23 mouse cellular contexts compared by ENCODE assay signal in genomic region chr13:81790160-81790559, GRCm38 (mm10).
"Had no signal": no experiment of that assay in that cellular context is flagged by ENCODE, and none has a peak within 500 bp of the region (broad histone marks: within the 10 kb centered on the region; RNA-seq: fewer than 3 reads in every experiment).

No protein-coding gene starts in this region.

- H3K27ac ChIP-seq: limb, embryonic 10.5 days; limb, embryonic 12.5 days; limb, embryonic 13.5 days; limb, embryonic 15.5 days; liver, embryonic 12.5 days; liver, embryonic 13.5 days; liver, embryonic 14.5 days; liver, embryonic 15.5 days; lung, embryonic 15.5 days; macrophage; midbrain, embryonic 10.5 days; midbrain, embryonic 12.5 days; midbrain, embryonic 13.5 days; midbrain, embryonic 15.5 days; neural tube, embryonic 12.5 days had no signal

- H3K27me3 ChIP-seq: limb, embryonic 12.5 days; limb, embryonic 13.5 days; limb, embryonic 15.5 days; liver, embryonic 12.5 days; liver, embryonic 13.5 days; liver, embryonic 15.5 days; lung, embryonic 15.5 days; megakaryocyte, embryonic 14.5 days; midbrain, embryonic 12.5 days; midbrain, embryonic 13.5 days; midbrain, embryonic 15.5 days; neural tube, embryonic 12.5 days had no signal

- H3K4me1 ChIP-seq: limb, embryonic 10.5 days; limb, embryonic 15.5 days had no signal

- H3K9me3 ChIP-seq: limb, embryonic 10.5 days; limb, embryonic 12.5 days; limb, embryonic 13.5 days; limb, embryonic 15.5 days; liver, embryonic 12.5 days; liver, embryonic 13.5 days; liver, embryonic 15.5 days; lung, embryonic 15.5 days; megakaryocyte, embryonic 14.5 days; midbrain, embryonic 10.5 days; midbrain, embryonic 12.5 days; midbrain, embryonic 13.5 days; midbrain, embryonic 15.5 days; neural tube, embryonic 12.5 days had no signal

- H3K9ac ChIP-seq: limb, embryonic 12.5 days; limb, embryonic 13.5 days; limb, embryonic 15.5 days; liver, embryonic 12.5 days; liver, embryonic 13.5 days; liver, embryonic 14.5 days; liver, embryonic 15.5 days; liver, postnatal 0 days; lung, embryonic 14.5 days; lung, embryonic 15.5 days; midbrain, embryonic 12.5 days; midbrain, embryonic 13.5 days; midbrain, embryonic 15.5 days; neural tube, embryonic 12.5 days had no signal

- H3K4me2 ChIP-seq: limb, embryonic 12.5 days; limb, embryonic 13.5 days; limb, embryonic 15.5 days; liver, embryonic 11.5 days; liver, embryonic 12.5 days; liver, embryonic 13.5 days; liver, embryonic 15.5 days; lung, embryonic 14.5 days; lung, embryonic 15.5 days; midbrain, embryonic 11.5 days; midbrain, embryonic 12.5 days; midbrain, embryonic 13.5 days; midbrain, embryonic 15.5 days; neural tube, embryonic 12.5 days had no signal

- ATAC-seq: liver, embryonic 12.5 days; liver, postnatal 0 days; lung, postnatal 0 days; midbrain, embryonic 13.5 days; midbrain, embryonic 15.5 days; midbrain, embryonic 16.5 days had no signal

- H3K4me3 ChIP-seq: limb, embryonic 10.5 days; limb, embryonic 12.5 days; limb, embryonic 13.5 days; limb, embryonic 15.5 days; liver, embryonic 12.5 days; liver, embryonic 13.5 days; liver, embryonic 15.5 days; lung, embryonic 15.5 days; megakaryocyte, embryonic 14.5 days; midbrain, embryonic 10.5 days; midbrain, embryonic 12.5 days; midbrain, embryonic 13.5 days; midbrain, embryonic 15.5 days; myocyte; neural tube, embryonic 12.5 days had no signal
